Mouse (Mus musculus) kidney, postnatal 0 days (tissue): ENCODE measurements around the gene Syt16. TPM values are rescaled to one million over a fixed set of nuclear protein-coding genes. Genes with fewer than 3 reads are reported as not detected.

Experiments used
- ATAC-seq: fragments of 200-750 bp; cut with Nextera tagmentation; replicated peaks from 2 replicates; pipeline ENCODE4 v1.8.0; 2017; ENCODE audit warnings: low read depth, moderate number of reproducible peaks, moderate TSS enrichment, moderate library complexity; ENCODE audit not compliant: low FRiP score
- DNase-seq: peaks from one replicate; pipeline ENCODE4 v3.0.0-alpha.2; 2016; ENCODE audit warnings: low spot score
- H3K27ac ChIP-seq: fragments of 300-500 bp; sonication (generic); 2 replicates; pipeline ENCODE4 v1.5.1; 2014; ENCODE audit warnings: mild to moderate bottlenecking
- H3K27me3 ChIP-seq: fragments of 300-500 bp; sonication (generic); 2 replicates; pipeline ENCODE4 v1.6.1; 2014; ENCODE audit warnings: low read length, mixed read lengths; ENCODE audit not compliant: insufficient read depth
- H3K36me3 ChIP-seq: fragments of 300-500 bp; sonication (generic); 2 replicates; pipeline ENCODE4 v1.6.1; 2014; ENCODE audit warnings: low read length, mixed read lengths; ENCODE audit not compliant: insufficient read depth
- H3K4me1 ChIP-seq: fragments of 300-500 bp; sonication (generic); replicated peaks from 2 replicates; pipeline ENCODE4 v1.6.1; 2014; ENCODE audit warnings: antibody characterized with exemption, low read length, mixed read lengths; ENCODE audit not compliant: insufficient read depth
- H3K4me2 ChIP-seq: fragments of 300-500 bp; sonication (generic); 2 replicates; pipeline ENCODE4 v1.6.1; 2014; ENCODE audit warnings: mild to moderate bottlenecking, low read length, moderate library complexity, mixed read lengths
- H3K4me3 ChIP-seq: fragments of 300-500 bp; sonication (generic); replicated peaks from 2 replicates; pipeline ENCODE4 v1.5.1; 2014; ENCODE audit warnings: low read depth, low read length
- H3K9ac ChIP-seq: fragments of 300-500 bp; sonication (generic); 2 replicates; pipeline ENCODE4 v1.6.1; 2014; ENCODE audit warnings: low read depth, low read length
- H3K9me3 ChIP-seq: fragments of 300-500 bp; sonication (generic); replicated peaks from 2 replicates; pipeline ENCODE4 v1.6.1; 2016; ENCODE audit warnings: low read length, inconsistent platforms, mixed read lengths
- CTCF ChIP-seq: IDR thresholded peaks from 2 replicates; pipeline ENCODE4 v1.5.1; 2016; ENCODE audit warnings: antibody characterized with exemption, low read depth, mild to moderate bottlenecking, moderate library complexity
- WGBS: fragments of 180-500 bp; shearing (Covaris S2); extraction: QIAGEN DNeasy Blood & Tissue Kit; methylation state at CpG from one replicate; pipeline ENCODE4 v1.1.7; 2014; 5-methylcytosine and 5-hydroxymethylcytosine counted together
- polyA plus RNA-seq: library from polyadenylated mRNA; unstranded; fragments of >200 nt; fragmentation: Nextera tagmentation; extraction: Ambion mirVana; gene quantifications from 2 replicates; pipeline ENCODE4 v1.2.1, GENCODE M21; 2015

Syt16 gene
- polyA plus RNA-seq, 1 experiment from 2014 or later: 0.67 TPM

DNA sequence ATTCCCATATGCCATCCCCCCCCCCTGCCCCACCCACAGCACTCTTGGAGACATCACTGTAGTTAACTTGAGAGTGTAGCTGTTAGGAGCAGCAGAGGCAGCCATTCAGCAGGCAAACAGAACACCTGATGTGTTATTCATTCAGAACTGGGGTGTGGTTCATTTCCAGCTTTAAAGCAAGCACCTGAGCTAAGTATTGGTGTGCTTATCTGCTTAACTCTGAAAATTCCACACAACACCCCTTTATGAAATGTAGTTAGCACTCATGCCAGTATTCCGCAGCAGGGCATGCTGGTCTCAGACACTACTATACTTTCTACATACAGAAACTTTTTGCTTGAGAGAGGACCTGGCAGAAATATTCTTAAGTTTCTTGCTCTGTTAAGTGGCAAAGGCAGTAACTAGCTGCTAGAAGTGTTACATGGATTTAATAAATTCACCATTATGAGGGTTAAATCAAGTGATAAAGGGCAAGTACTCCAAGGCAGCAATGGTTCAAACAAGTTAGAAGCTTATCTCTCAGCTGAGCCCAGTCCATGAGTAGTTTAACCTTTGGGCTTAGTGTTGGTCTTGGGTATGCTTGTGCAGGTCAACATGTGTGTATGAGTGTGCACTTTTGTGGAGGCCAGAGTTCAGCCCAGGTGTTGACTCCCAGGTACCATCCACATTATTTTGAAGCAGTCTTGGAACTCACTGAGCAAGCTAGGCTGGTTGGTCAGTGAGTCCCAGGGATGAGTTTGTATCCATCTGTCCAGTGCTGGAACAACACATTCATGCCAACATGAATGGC lies 92.1 kb downstream of the Syt16 start:
- ATAC-seq: no peak
- H3K4me1 ChIP-seq: no peaks in the 10 kb centered on the region
- whole genome bisulfite sequencing: 97% methylated on average over 1 of the region's 1 CpGs
- TF ChIP-seq CTCF: no peak
- H3K4me2 ChIP-seq: no peak overlapping the region
- no peak overlapping the region for H3K27ac ChIP-seq
- H3K27me3 ChIP-seq: no peaks in the 10 kb centered on the region
- H3K36me3 ChIP-seq: no peaks in the 10 kb centered on the region
- no peaks in the 10 kb centered on the region for H3K9me3 ChIP-seq
- H3K4me3 ChIP-seq: no peak overlapping the region
- no peak overlapping the region for H3K9ac ChIP-seq
- DNase-seq: no peak

DNA sequence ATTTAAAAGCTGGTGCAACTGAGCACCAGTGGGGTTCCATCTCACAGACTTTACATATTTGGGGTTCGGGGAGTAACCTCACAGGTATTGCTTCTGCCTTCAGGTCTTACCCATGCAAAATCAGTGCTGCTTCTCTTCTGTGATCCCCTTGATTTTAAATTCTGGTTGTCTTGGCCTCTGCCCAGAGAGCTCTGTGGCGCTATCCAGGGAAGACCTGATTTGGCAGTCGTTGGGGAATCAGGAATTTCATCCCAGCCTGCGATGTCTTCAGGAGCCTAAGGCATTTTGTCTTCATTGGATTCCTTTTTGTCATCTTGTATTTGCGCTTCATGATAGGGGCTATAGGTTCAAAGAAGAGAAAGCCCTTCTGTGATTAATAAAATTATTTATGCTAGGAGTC lies 95.1 kb downstream of the Syt16 start:
- WGBS: 82% methylated on average over 5 of the region's 5 CpGs
- ATAC-seq (no peak), DNase-seq (no peak)
- Histone ChIP-seq H3K9me3 (no peaks in the 10 kb centered on the region), H3K9ac (no peak overlapping the region), H3K4me3 (no peak overlapping the region), H3K4me2 (no peak overlapping the region), H3K27ac (no peak overlapping the region), H3K4me1 (no peaks in the 10 kb centered on the region), H3K36me3 (no peaks in the 10 kb centered on the region), H3K27me3 (no peaks in the 10 kb centered on the region)
- TF ChIP-seq CTCF: no peak

DNA sequence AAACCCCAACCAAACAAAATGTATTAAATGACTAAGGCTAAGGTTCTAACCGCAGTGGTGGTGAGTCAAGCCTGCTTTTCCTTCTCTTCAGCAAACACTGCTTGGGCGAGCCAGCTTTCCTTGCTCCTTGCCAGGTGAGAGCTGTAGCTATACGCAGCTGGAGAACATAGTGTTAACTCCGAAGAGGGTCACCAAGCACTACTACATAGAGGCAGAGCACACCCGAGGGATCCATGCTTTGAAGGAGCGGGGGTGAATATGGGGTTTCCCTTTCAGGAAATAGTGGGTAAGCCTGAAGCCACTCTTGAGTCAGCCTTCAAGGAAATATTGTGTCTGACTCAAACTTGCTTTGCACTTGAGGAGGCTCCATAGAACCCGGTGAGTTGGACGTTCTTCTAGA lies 95.6 kb downstream of the Syt16 start:
- ATAC-seq: no peak

DNA sequence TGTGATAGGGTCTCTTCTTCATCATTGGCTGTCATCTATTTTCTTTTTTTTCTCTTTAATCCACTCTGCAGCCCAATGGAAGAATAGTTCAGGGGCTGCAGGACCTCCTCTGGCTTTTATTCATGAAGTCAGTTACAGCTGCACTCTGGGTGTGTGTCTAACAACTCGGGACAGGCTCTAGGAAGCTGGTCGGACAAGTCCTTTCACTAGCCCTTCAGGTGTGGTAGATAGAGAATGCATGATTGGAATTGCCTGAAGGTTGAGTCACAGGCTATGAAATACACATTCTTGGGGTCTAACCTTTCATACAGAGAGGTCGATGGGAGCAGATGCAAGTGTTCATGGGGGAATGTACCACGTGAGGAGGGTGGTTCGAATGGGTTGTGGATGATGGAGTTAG lies 97.2 kb downstream of the Syt16 start:
- no peak for TF ChIP-seq CTCF
- H3K36me3 ChIP-seq: no peaks in the 10 kb centered on the region

More for the DNA sequence above, 95.6 kb downstream of the Syt16 start:
- no peak for DNase-seq
- 82% methylated on average over 8 of the region's 8 CpGs for WGBS
- TF ChIP-seq CTCF: no peak
- Histone ChIP-seq H3K4me2 (no peak overlapping the region), H3K4me3 (no peak overlapping the region), H3K36me3 (no peaks in the 10 kb centered on the region), H3K4me1 (no peaks in the 10 kb centered on the region), H3K9me3 (no peaks in the 10 kb centered on the region), H3K27ac (no peak overlapping the region), H3K9ac (no peak overlapping the region), H3K27me3 (no peaks in the 10 kb centered on the region)

DNA sequence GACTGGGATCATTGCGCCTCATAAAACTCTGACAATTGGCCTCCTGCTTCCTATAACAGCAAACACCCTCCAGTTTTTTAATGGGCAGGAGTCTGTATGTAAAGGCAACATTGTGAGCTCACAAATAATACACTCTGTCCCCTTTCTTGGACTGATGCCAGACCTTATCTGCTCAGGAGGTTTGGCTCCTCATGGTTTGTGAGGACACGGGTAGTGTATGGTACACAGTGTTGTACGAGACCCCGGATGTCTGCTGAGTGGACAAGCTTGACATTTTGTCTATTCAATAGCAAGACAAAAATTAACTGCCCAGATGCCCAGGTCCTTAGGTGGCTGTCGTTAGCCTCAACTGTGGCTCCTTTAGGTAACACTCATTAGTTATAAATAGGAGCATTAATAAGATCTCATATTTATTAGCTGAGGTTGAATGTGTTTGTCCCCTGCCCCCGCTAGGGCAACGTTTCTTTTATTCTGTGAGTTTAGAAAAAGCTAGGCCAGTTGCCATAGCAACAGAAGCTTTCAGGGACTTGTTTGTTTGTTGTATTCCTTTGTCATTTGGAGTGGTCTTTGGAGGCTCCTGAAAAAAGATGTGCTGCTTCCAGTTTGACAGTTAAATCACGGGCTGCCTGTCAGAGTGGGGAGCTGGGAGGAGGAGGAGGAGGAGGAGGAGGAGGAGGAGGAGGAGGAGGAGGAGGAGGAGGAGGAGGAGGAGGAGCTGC lies 101.3 kb downstream of the Syt16 start:
- no peak overlapping the region for H3K4me3 ChIP-seq
- 55% methylated on average over 8 of the region's 8 CpGs for WGBS
- no peak for ATAC-seq
- no peaks in the 10 kb centered on the region for H3K36me3 ChIP-seq
- H3K4me1 ChIP-seq: no peaks in the 10 kb centered on the region
- no peak for TF ChIP-seq CTCF
- DNase-seq: peak; percentile 10
- H3K9me3 ChIP-seq: no peaks in the 10 kb centered on the region
- H3K27ac ChIP-seq: no peak overlapping the region
- H3K27me3 ChIP-seq: no peaks in the 10 kb centered on the region
- no peak overlapping the region for H3K9ac ChIP-seq
- no peak overlapping the region for H3K4me2 ChIP-seq

More for the DNA sequence above, 97.2 kb downstream of the Syt16 start:
- H3K4me3 ChIP-seq: no peak overlapping the region
- H3K27ac ChIP-seq: no peak overlapping the region
- DNase-seq (no peak), ATAC-seq (no peak)
- H3K4me1 ChIP-seq: no peaks in the 10 kb centered on the region
- H3K4me2 ChIP-seq: no peak overlapping the region
- H3K9me3 ChIP-seq: no peaks in the 10 kb centered on the region
- no peaks in the 10 kb centered on the region for H3K27me3 ChIP-seq
- no peak overlapping the region for H3K9ac ChIP-seq
- whole genome bisulfite sequencing: 78% methylated on average over 5 of the region's 5 CpGs

- ATAC-seq (no peak), DNase-seq (no peak)
- H3K4me1 ChIP-seq: no peaks in the 10 kb centered on the region
- H3K27ac ChIP-seq: no peak overlapping the region
- no peaks in the 10 kb centered on the region for H3K27me3 ChIP-seq
- no peak overlapping the region for H3K9ac ChIP-seq
- no peaks in the 10 kb centered on the region for H3K9me3 ChIP-seq
- H3K4me3 ChIP-seq: no peak overlapping the region
- H3K4me2 ChIP-seq: no peak overlapping the region
- no peak for TF ChIP-seq CTCF
- 74% methylated on average over 6 of the region's 6 CpGs for WGBS
- no peaks in the 10 kb centered on the region for H3K36me3 ChIP-seq
Observed at GRCm38 (mm10) chr12:74105811-74106513, 108.5 kb downstream of the Syt16 start.
